ENCODE assay signal across 18 mouse cellular contexts in the genomic region with DNA sequence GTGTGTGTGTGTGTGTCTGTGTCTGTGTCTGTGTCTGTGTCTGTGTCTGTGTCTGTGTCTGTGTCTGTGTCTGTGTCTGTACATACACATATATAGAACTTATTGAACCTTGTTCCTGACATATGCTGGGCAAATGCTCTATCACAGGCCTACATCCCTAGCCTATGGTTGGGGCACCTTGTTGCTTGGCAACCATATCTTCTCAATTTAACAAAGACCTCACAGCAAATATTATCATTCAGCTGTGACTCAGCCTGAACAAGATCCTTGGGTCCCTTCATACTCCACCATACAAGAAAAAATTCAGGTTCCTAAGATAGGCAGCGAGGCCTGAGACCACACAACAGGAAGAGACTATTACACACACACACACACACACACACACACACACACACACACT. TPM values are rescaled to one million over a fixed set of nuclear protein-coding genes. Genes with fewer than 3 reads are reported as not detected.
"Had no signal": no experiment of that assay in that cellular context is flagged by ENCODE, and none has a peak within 500 bp of the region (broad histone marks: within the 10 kb centered on the region; RNA-seq: fewer than 3 reads in every experiment).

No protein-coding gene starts in this region.

- H3K9ac ChIP-seq: limb, embryonic 12.5 days; liver, embryonic 13.5 days; lung, embryonic 14.5 days; midbrain, embryonic 15.5 days; neural tube, embryonic 13.5 days had no signal

- H3K4me1 ChIP-seq: limb, embryonic 12.5 days; liver, embryonic 13.5 days; megakaryocyte, embryonic 14.5 days; midbrain, embryonic 15.5 days; neural tube, embryonic 13.5 days had no signal

- H3K36me3 ChIP-seq: limb, embryonic 12.5 days; liver, embryonic 13.5 days; midbrain, embryonic 15.5 days; neural tube, embryonic 13.5 days had no signal

- H3K4me2 ChIP-seq: limb, embryonic 12.5 days; liver, embryonic 13.5 days; lung, embryonic 14.5 days; midbrain, embryonic 11.5 days; midbrain, embryonic 15.5 days; neural tube, embryonic 13.5 days had no signal

- ATAC-seq: hindbrain, embryonic 16.5 days; inflammation-experienced regulatory T-cells, adult 6 months; midbrain, embryonic 15.5 days had no signal

- H3K9me3 ChIP-seq: limb, embryonic 12.5 days; liver, embryonic 13.5 days; megakaryocyte, embryonic 14.5 days; midbrain, embryonic 15.5 days; neural tube, embryonic 13.5 days had no signal

- H3K27me3 ChIP-seq: limb, embryonic 12.5 days; liver, embryonic 13.5 days; midbrain, embryonic 15.5 days; neural tube, embryonic 13.5 days had no signal

- DNase-seq: kidney, postnatal 10 days; kidney, postnatal 4 days; liver, embryonic 13.5 days; lung, embryonic 14.5 days; lung, postnatal 14 days; thymus, postnatal 4 days had no signal

- H3K27ac ChIP-seq: layer of hippocampus, adult 2 months; limb, embryonic 12.5 days; liver, embryonic 13.5 days; macrophage; midbrain, embryonic 15.5 days; neural tube, embryonic 13.5 days had no signal

- H3K4me3 ChIP-seq: layer of hippocampus, adult 2 months; limb, embryonic 12.5 days; liver, embryonic 13.5 days; megakaryocyte, embryonic 14.5 days; midbrain, embryonic 15.5 days; neural tube, embryonic 13.5 days had no signal

RNA-seq across cellular contexts. Expression of a gene that starts 0.6 kb away (rescaled TPM):
- total RNA-seq: layer of hippocampus, adult 2 months had no signal
- polyA plus RNA-seq: hindbrain, embryonic 16.5 days; limb, embryonic 12.5 days; lung, embryonic 14.5 days; macrophage; midbrain, embryonic 11.5 days; midbrain, embryonic 15.5 days had no signal

RNA-seq across cellular contexts. Expression of a gene that starts 29.5 kb away (rescaled TPM):
- total RNA-seq: layer of hippocampus, adult 2 months; layer of hippocampus, postnatal 10 days; left cerebral cortex, postnatal 36 days had no signal
- polyA plus RNA-seq: hindbrain, embryonic 16.5 days; inflammation-experienced regulatory T-cells, adult 6 months; limb, embryonic 12.5 days; liver, embryonic 13.5 days; lung, embryonic 14.5 days; macrophage; midbrain, embryonic 11.5 days; midbrain, embryonic 15.5 days; neural tube, embryonic 13.5 days; spleen, adult 2 months had no signal
